Mouse (Mus musculus): ENCODE data around the gene Ccna1. TPM values are rescaled to one million over a fixed set of nuclear protein-coding genes. Genes with fewer than 3 reads are reported as not detected.

The Ccna1 gene
- polyA plus RNA-seq, 1 experiment from 2014 or later: 2.0 TPM

GRCm38 (mm10) chr3:55008965-55009741, 46.1 kb downstream of the Ccna1 start:
- no peak overlapping the region for H3K9ac ChIP-seq
- H3K4me1 ChIP-seq: no peaks in the 10 kb centered on the region
- no peak for ATAC-seq (ENCODE audit: low FRiP score, low read depth)
- H3K4me2 ChIP-seq (replicated peaks): no peak overlapping the region
- no peaks in the 10 kb centered on the region for H3K36me3 ChIP-seq
- H3K27me3 ChIP-seq (replicated peaks): no peaks in the 10 kb centered on the region
- no peak overlapping the region for H3K4me3 ChIP-seq
- no peaks in the 10 kb centered on the region for H3K9me3 ChIP-seq
- 65% methylated on average over 6 of the region's 6 CpGs for WGBS
- no peak overlapping the region for H3K27ac ChIP-seq

DNA sequence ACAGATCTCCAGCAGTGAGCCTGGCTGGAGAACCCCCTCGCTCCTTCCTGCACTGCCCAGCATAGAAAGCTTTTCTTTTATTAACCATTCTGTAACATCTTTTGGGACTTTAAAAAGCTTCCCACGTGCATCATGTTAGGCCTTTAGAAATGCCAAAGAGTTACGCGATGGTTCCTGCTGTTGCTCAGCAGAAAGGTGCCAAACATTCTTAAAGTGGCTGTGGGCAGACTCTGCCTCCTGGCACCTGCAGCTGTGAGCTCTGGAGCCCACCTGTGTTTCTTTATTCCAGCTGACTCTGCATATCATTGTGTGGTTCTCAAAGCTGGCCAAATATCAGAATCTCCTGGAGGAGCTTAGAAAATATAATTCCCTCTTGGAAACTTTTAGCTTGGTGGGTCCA, 51.3 kb downstream of the Ccna1 start:
- H3K4me3 ChIP-seq: no peak overlapping the region
- no peak for ATAC-seq (ENCODE audit: low FRiP score, low read depth)
- H3K27ac ChIP-seq: no peak overlapping the region
- H3K4me2 ChIP-seq (replicated peaks): no peak overlapping the region
- no peaks in the 10 kb centered on the region for H3K27me3 ChIP-seq (replicated peaks)
- H3K9me3 ChIP-seq: no peaks in the 10 kb centered on the region
- no peaks in the 10 kb centered on the region for H3K4me1 ChIP-seq
- no peaks in the 10 kb centered on the region for H3K36me3 ChIP-seq
- WGBS: 70% methylated on average over 4 of the region's 4 CpGs
- H3K9ac ChIP-seq: no peak overlapping the region

DNA sequence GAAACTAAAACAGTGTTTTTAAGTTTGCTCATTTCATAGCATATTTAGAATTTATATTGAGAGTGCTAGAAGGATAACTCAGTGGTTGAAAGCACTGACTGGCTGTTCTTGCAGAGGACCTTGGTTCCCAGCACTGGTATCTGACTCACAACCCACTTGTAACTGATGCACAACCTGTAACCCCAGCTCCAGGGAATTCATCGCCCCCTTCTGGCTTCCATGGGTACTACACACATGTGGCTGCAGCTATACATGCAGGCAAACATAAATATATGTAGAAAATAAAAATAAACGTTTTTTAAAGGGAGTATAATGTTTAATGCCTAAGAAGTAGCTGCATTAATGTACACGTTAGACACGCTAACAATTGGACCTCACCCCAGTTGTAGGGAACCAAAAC, 53.6 kb downstream of the Ccna1 start:
- no peaks in the 10 kb centered on the region for H3K27me3 ChIP-seq (replicated peaks)
- WGBS: 74% methylated on average over 4 of the region's 4 CpGs
- no peak overlapping the region for H3K27ac ChIP-seq
- no peak overlapping the region for H3K9ac ChIP-seq
- H3K4me2 ChIP-seq (replicated peaks): no peak overlapping the region
- H3K4me3 ChIP-seq: no peak overlapping the region
- ATAC-seq (ENCODE audit: low FRiP score, low read depth): no peak
- H3K9me3 ChIP-seq: no peaks in the 10 kb centered on the region
- no peaks in the 10 kb centered on the region for H3K36me3 ChIP-seq
- no peaks in the 10 kb centered on the region for H3K4me1 ChIP-seq

Other genes starting within 250 kb of the Ccna1 start
- 59.7 and 67.0 TPM in 2 replicates for gene Rfxap, start 247.7 kb downstream of the Ccna1 start, polyA plus RNA-seq (2016; fragmentation: Nextera tagmentation; extraction: Ambion mirVana)
- gene Sertm1, start 139.6 kb downstream of the Ccna1 start, polyA plus RNA-seq (2016; fragmentation: Nextera tagmentation; extraction: Ambion mirVana): 0.17 and 0.28 TPM in 2 replicates
- 34.2 and 37.4 TPM in 2 replicates for gene Spg20, start 56.6 kb upstream of the Ccna1 start, polyA plus RNA-seq (2016; fragmentation: Nextera tagmentation; extraction: Ambion mirVana)
- not detected in 2 replicates for gene Ccdc169, start 81.8 kb upstream of the Ccna1 start, polyA plus RNA-seq (2016; fragmentation: Nextera tagmentation; extraction: Ambion mirVana)
- gene Sohlh2, start 126.5 kb upstream of the Ccna1 start, polyA plus RNA-seq (2016; fragmentation: Nextera tagmentation; extraction: Ambion mirVana): 0.08 TPM in 1 of 2 replicates, not detected in the other
- 171 and 184 TPM in 2 replicates for gene Dclk1, start 186.9 kb upstream of the Ccna1 start, polyA plus RNA-seq (2016; fragmentation: Nextera tagmentation; extraction: Ambion mirVana)